Mouse (Mus musculus): ENCODE data around the gene Rprd1b. TPM values are rescaled to one million over a fixed set of nuclear protein-coding genes. Genes with fewer than 3 reads are reported as not detected.

Rprd1b gene
- total RNA-seq, 2 experiments from 2014 or later = 28.5 to 31.0 TPM

- DNase-seq (ENCODE audit: low spot score in 2 of 2) = no peak
Observed at GRCm38 (mm10) chr2:158144263-158144662, 116.0 kb downstream of the Rprd1b start.

GRCm38 (mm10) chr2:158144750-158145527 lies 116.6 kb downstream of the Rprd1b start:
- DNase-seq (ENCODE audit: low spot score in 2 of 2) = no peak

GRCm38 (mm10) chr2:158145528-158146065 lies 117.3 kb downstream of the Rprd1b start:
- DNase-seq (ENCODE audit: low spot score in 2 of 2) = no peak

GRCm38 (mm10) chr2:158146223-158146622 lies 117.9 kb downstream of the Rprd1b start, which contains the start of gene Tgm2:
Tgm2 (minus strand) TSS chr2:158146436.
- DNase-seq (ENCODE audit: low spot score in 2 of 2) = peak; percentile 64 to 69

GRCm38 (mm10) chr2:158146971-158147370 lies 118.7 kb downstream of the Rprd1b start:
- DNase-seq (ENCODE audit: low spot score in 2 of 2) = no peak

GRCm38 (mm10) chr2:158151077-158151476 lies 122.8 kb downstream of the Rprd1b start:
- DNase-seq (ENCODE audit: low spot score in 2 of 2) = no peak

GRCm38 (mm10) chr2:158152685-158153309 lies 124.5 kb downstream of the Rprd1b start:
- no peak for DNase-seq (ENCODE audit: low spot score in 2 of 2)

- no peak for DNase-seq (ENCODE audit: low spot score in 2 of 2)
Observed at GRCm38 (mm10) chr2:158153728-158154343, 125.5 kb downstream of the Rprd1b start.

GRCm38 (mm10) chr2:158154641-158155040 lies 126.3 kb downstream of the Rprd1b start:
- DNase-seq (ENCODE audit: low spot score in 2 of 2) = no peak

- no peak for DNase-seq (ENCODE audit: low spot score in 2 of 2)
Observed at GRCm38 (mm10) chr2:158155101-158155500, 126.8 kb downstream of the Rprd1b start.

- no peak for DNase-seq (ENCODE audit: low spot score in 2 of 2)
Observed at GRCm38 (mm10) chr2:158155615-158156014, 127.3 kb downstream of the Rprd1b start.

- DNase-seq (ENCODE audit: low spot score in 2 of 2) = no peak
Observed at GRCm38 (mm10) chr2:158156487-158156886, 128.2 kb downstream of the Rprd1b start.

GRCm38 (mm10) chr2:158157654-158158053 lies 129.4 kb downstream of the Rprd1b start:
- no peak for DNase-seq (ENCODE audit: low spot score in 2 of 2)

GRCm38 (mm10) chr2:158159376-158160235 lies 131.3 kb downstream of the Rprd1b start:
- no peak for DNase-seq (ENCODE audit: low spot score in 2 of 2)

GRCm38 (mm10) chr2:158161761-158162160 lies 133.5 kb downstream of the Rprd1b start:
- no peak for DNase-seq (ENCODE audit: low spot score in 2 of 2)

- DNase-seq (ENCODE audit: low spot score in 2 of 2) = no peak
Observed at GRCm38 (mm10) chr2:158163034-158163433, 134.7 kb downstream of the Rprd1b start.

- DNase-seq (ENCODE audit: low spot score in 2 of 2) = no peak
Observed at GRCm38 (mm10) chr2:158165776-158166175, 137.5 kb downstream of the Rprd1b start.

- DNase-seq (ENCODE audit: low spot score in 2 of 2) = no peak
Observed at GRCm38 (mm10) chr2:158166628-158167027, 138.3 kb downstream of the Rprd1b start.

GRCm38 (mm10) chr2:158167496-158168205 lies 139.4 kb downstream of the Rprd1b start:
- no peak for DNase-seq (ENCODE audit: low spot score in 2 of 2)

GRCm38 (mm10) chr2:158168741-158169211 lies 140.5 kb downstream of the Rprd1b start:
- DNase-seq (ENCODE audit: low spot score in 2 of 2) = no peak

Measured in layer of hippocampus, postnatal 14 days (tissue).